Mouse (Mus musculus) limb, embryonic 14.5 days (tissue): ENCODE measurements around the gene Rnf215. TPM values are rescaled to one million over a fixed set of nuclear protein-coding genes. Genes with fewer than 3 reads are reported as not detected.
"Not testable (repeated sequence)": the region's sequence is repeated elsewhere in the genome, so short reads cannot be mapped to it uniquely, and the experiment has no call there.

Experiments used
- ATAC-seq: fragments of 200-750 bp; cut with Nextera tagmentation; 2 replicates; pipeline ENCODE4 v1.8.0; 2017; ENCODE audit warnings: low read depth, moderate number of reproducible peaks, moderate TSS enrichment; ENCODE audit not compliant: low FRiP score
- DNase-seq: peaks from one replicate; pipeline ENCODE4 v3.0.0-alpha.2; 2015; ENCODE audit warnings: low spot score
- H3K27ac ChIP-seq: fragments of 300-500 bp; sonication (generic); replicated peaks from 2 replicates; pipeline ENCODE4 v1.5.1; 2014; ENCODE audit warnings: low read depth, mild to moderate bottlenecking, low read length, moderate library complexity, mixed read lengths
- H3K27me3 ChIP-seq: fragments of 300-500 bp; sonication (generic); 2 replicates; pipeline ENCODE4 v1.6.1; 2014; ENCODE audit warnings: low read length, mixed read lengths; ENCODE audit not compliant: control insufficient read depth, insufficient read depth
- H3K36me3 ChIP-seq: fragments of 300-500 bp; sonication (generic); 2 replicates; pipeline ENCODE4 v1.6.1; 2014; ENCODE audit warnings: mild to moderate bottlenecking, low read length, moderate library complexity, mixed read lengths; ENCODE audit not compliant: control insufficient read depth, insufficient read depth
- H3K4me1 ChIP-seq: fragments of 300-500 bp; sonication (generic); 2 replicates; pipeline ENCODE4 v1.6.1; 2014; ENCODE audit warnings: antibody characterized with exemption, low read length, mixed read lengths; ENCODE audit not compliant: control insufficient read depth, insufficient read depth
- H3K4me2 ChIP-seq: fragments of 300-500 bp; sonication (generic); replicated peaks from 2 replicates; pipeline ENCODE4 v1.6.1; 2014; ENCODE audit warnings: low read depth, mild to moderate bottlenecking, low read length, moderate library complexity; ENCODE audit not compliant: severe bottlenecking
- H3K4me3 ChIP-seq: fragments of 300-500 bp; sonication (generic); replicated peaks from 2 replicates; pipeline ENCODE4 v1.5.1; 2014; ENCODE audit warnings: low read length
- H3K9ac ChIP-seq: fragments of 300-500 bp; sonication (generic); 2 replicates; pipeline ENCODE4 v1.6.1; 2014; ENCODE audit warnings: mild to moderate bottlenecking, low read depth, low read length, moderate library complexity; ENCODE audit not compliant: severe bottlenecking
- H3K9me3 ChIP-seq: fragments of 300-500 bp; sonication (generic); 2 replicates; pipeline ENCODE4 v1.6.1; 2016; ENCODE audit warnings: low read length; ENCODE audit not compliant: control insufficient read depth
- POLR2A ChIP-seq: fragments of 200-500 bp; IDR thresholded peaks from 2 replicates; pipeline ENCODE4 v1.8.0; 2012; ENCODE audit warnings: inconsistent platforms, mild to moderate bottlenecking, moderate library complexity, borderline replicate concordance; ENCODE audit not compliant: insufficient read depth, insufficient read length; ENCODE audit errors: extremely low read depth
- WGBS: fragments of 180-500 bp; shearing (Covaris S2); extraction: QIAGEN DNeasy Blood & Tissue Kit; methylation state at CpG from one replicate; pipeline ENCODE4 v1.1.7; 2014; 5-methylcytosine and 5-hydroxymethylcytosine counted together
- polyA plus RNA-seq, 2 experiments: library from polyadenylated mRNA; depleted of rRNA in 1 of 2; stranded (reverse) in 1 of 2; unstranded in 1 of 2; fragments of >200 nt; fragmentation: Nextera tagmentation in 1 of 2; extraction: Ambion mirVana in 1 of 2; gene quantifications; 2 replicates each; pipeline versions ENCODE4 v1.2.1 to v1.2.3; 2012 to 2014

The Rnf215 gene
- polyA plus RNA-seq, 2 experiments = 40.7 to 57.1 TPM

GRCm38 (mm10) chr11:4105444-4105843, 29.6 kb upstream of the Rnf215 start:
- no peak for TF ChIP-seq POLR2A

GRCm38 (mm10) chr11:4107901-4108300, 27.1 kb upstream of the Rnf215 start:
- not testable (repeated sequence) for H3K4me1 ChIP-seq, H3K9ac ChIP-seq, H3K4me3 ChIP-seq, H3K27ac ChIP-seq, H3K4me2 ChIP-seq, H3K9me3 ChIP-seq, DNase-seq, ATAC-seq, H3K27me3 ChIP-seq
- 87% methylated on average over 6 of the region's 6 CpGs for WGBS
- H3K36me3 ChIP-seq = peaks cover 23% of the 10 kb centered on the region

More at GRCm38 (mm10) chr11:4105444-4105843, 29.6 kb upstream of the Rnf215 start:
- DNase-seq (no peak), ATAC-seq (no peak)
- no peak overlapping the region for H3K4me3 ChIP-seq
- no peaks in the 10 kb centered on the region for H3K9me3 ChIP-seq
- H3K27ac ChIP-seq = no peak overlapping the region
- WGBS = 26% methylated on average over 6 of the region's 6 CpGs
- H3K4me1 ChIP-seq = no peaks in the 10 kb centered on the region
- H3K27me3 ChIP-seq = no peaks in the 10 kb centered on the region
- H3K36me3 ChIP-seq = peaks cover 20% of the 10 kb centered on the region
- H3K9ac ChIP-seq = no peak overlapping the region
- no peak overlapping the region for H3K4me2 ChIP-seq

- ATAC-seq (no peak), DNase-seq (no peak)
- WGBS = 65% methylated on average over 7 of the region's 7 CpGs
- peaks cover 20% of the 10 kb centered on the region for H3K36me3 ChIP-seq
- no peak overlapping the region for H3K27ac ChIP-seq
- H3K9ac ChIP-seq = no peak overlapping the region
- TF ChIP-seq POLR2A = no peak
- H3K27me3 ChIP-seq = no peaks in the 10 kb centered on the region
- no peak overlapping the region for H3K4me3 ChIP-seq
- no peak overlapping the region for H3K4me2 ChIP-seq
- no peaks in the 10 kb centered on the region for H3K9me3 ChIP-seq
- H3K4me1 ChIP-seq = no peaks in the 10 kb centered on the region
Observed at GRCm38 (mm10) chr11:4108691-4109090, 26.3 kb upstream of the Rnf215 start.

- no peak overlapping the region for H3K27ac ChIP-seq
- H3K4me1 ChIP-seq = no peaks in the 10 kb centered on the region
- no peak overlapping the region for H3K4me3 ChIP-seq
- H3K4me2 ChIP-seq = no peak overlapping the region
- no peaks in the 10 kb centered on the region for H3K27me3 ChIP-seq
- no peaks in the 10 kb centered on the region for H3K9me3 ChIP-seq
- 90% methylated on average over 4 of the region's 4 CpGs for WGBS
- H3K9ac ChIP-seq = no peak overlapping the region
- ATAC-seq (no peak), DNase-seq (no peak)
- no peak for TF ChIP-seq POLR2A
- peaks cover 20% of the 10 kb centered on the region for H3K36me3 ChIP-seq
Observed at GRCm38 (mm10) chr11:4112033-4112432, 23.0 kb upstream of the Rnf215 start.

- no peak overlapping the region for H3K9ac ChIP-seq
- no peak overlapping the region for H3K4me2 ChIP-seq
- H3K27ac ChIP-seq = no peak overlapping the region
- TF ChIP-seq POLR2A = no peak
- H3K4me3 ChIP-seq = no peak overlapping the region
- no peaks in the 10 kb centered on the region for H3K27me3 ChIP-seq
- H3K4me1 ChIP-seq = peaks cover 3% of the 10 kb centered on the region; the same call in 1 of the 2 replicates
- H3K36me3 ChIP-seq = peaks cover 15% of the 10 kb centered on the region
- no peak for DNase-seq
- H3K9me3 ChIP-seq = no peaks in the 10 kb centered on the region
- ATAC-seq = no peak
- WGBS = 62% methylated on average over 6 of the region's 6 CpGs
Observed at GRCm38 (mm10) chr11:4112861-4113260, 22.1 kb upstream of the Rnf215 start.

GRCm38 (mm10) chr11:4113496-4113895, 21.5 kb upstream of the Rnf215 start:
- TF ChIP-seq POLR2A = no peak
- H3K36me3 ChIP-seq = peaks cover 12% of the 10 kb centered on the region
- no peak for DNase-seq

More at GRCm38 (mm10) chr11:4113496-4113895, 21.5 kb upstream of the Rnf215 start:
- no peak for ATAC-seq
- no peaks in the 10 kb centered on the region for H3K27me3 ChIP-seq
- peaks cover 3% of the 10 kb centered on the region; the same call in 1 of the 2 replicates for H3K4me1 ChIP-seq
- H3K9me3 ChIP-seq = no peaks in the 10 kb centered on the region
- H3K9ac ChIP-seq = no peak overlapping the region
- no peak overlapping the region for H3K4me3 ChIP-seq
- no peak overlapping the region for H3K27ac ChIP-seq
- no peak overlapping the region for H3K4me2 ChIP-seq
- 78% methylated on average over 4 of the region's 4 CpGs for WGBS
